Comparison of ENCODE assay signal across 10 mouse cellular contexts in the genomic region with DNA sequence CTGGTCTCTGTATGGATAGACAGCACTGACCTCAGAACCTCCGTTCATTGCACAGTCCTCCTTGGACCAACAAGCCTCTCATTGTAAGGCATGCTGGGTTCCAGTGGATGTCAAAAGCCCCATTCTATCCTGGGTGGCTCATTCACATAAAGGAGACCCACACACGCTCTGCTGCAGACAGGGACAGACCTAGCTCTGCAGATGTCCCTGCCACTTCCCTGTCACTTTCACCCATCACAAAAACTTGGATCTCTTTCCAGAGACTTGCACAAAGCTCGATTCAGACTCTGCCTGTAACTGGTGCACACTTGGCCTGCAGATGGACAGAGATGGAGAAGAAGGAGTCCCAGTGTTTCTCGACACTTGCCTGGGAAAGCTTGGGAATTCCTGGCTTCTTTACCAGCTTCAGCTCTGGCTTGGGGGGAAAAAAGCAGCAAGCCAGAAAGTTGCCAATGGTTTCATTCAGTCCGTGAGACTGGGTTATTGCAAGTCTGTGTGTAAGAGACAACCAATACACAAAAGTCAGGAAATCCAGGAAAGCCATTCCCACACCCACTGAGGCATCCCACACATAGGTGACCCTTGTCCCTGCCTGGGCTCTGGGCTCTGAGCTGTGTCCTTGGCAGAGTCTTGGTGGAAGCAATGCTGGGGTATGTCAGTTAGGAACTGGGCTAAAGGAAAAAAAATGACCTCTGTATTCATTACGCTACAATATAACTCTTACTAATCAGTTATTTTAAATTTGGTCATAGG.
A peak's percentile ranks its signal among the peaks of the same experiment; 100 is the strongest.
DNase-seq lines count a peak whose midpoint lies in the region; ATAC-seq lines count a peak whose summit lies in the region.
"Had no signal": no experiment of that assay in that cellular context is flagged by ENCODE, and none has a peak within 500 bp of the region (broad histone marks: within the 10 kb centered on the region; RNA-seq: fewer than 3 reads in every experiment).

No protein-coding gene starts in this region.

- no peak overlapping the region for H3K27ac ChIP-seq in midbrain, embryonic 15.5 days
- H3K27ac ChIP-seq in midbrain, embryonic 13.5 days = no peak overlapping the region
- no peak overlapping the region for H3K27ac ChIP-seq in intestine, embryonic 16.5 days (ENCODE audit: low read length)
- no peak overlapping the region for H3K27ac ChIP-seq in stomach, embryonic 16.5 days (ENCODE audit: low read length)

- DNase-seq in frontal cortex, postnatal 10 days (ENCODE audit: low spot score in 2 of 2) = peak; percentile 23 to 60
- DNase-seq in frontal cortex, postnatal 36 days (ENCODE audit: low spot score in 2 of 2) = no peak
- DNase-seq in yolk sac, embryonic 10.5 days (ENCODE audit: low spot score) = no peak
- DNase-seq: kidney, adult 2 months; lung, postnatal 14 days; right cerebral cortex, postnatal 25 days had no signal

- no peaks in the 10 kb centered on the region for H3K4me1 ChIP-seq in midbrain, embryonic 15.5 days
- no peaks in the 10 kb centered on the region for H3K4me1 ChIP-seq in midbrain, embryonic 13.5 days (replicated peaks)
- H3K4me1 ChIP-seq in intestine, embryonic 16.5 days (ENCODE audit: control insufficient read depth, insufficient read depth, low read length) = no peaks in the 10 kb centered on the region
- H3K4me1 ChIP-seq in stomach, embryonic 16.5 days (ENCODE audit: control insufficient read depth, insufficient read depth, low read length) = no peaks in the 10 kb centered on the region

- 80% methylated on average over 6 of the region's 6 CpGs for WGBS in midbrain, embryonic 15.5 days
- WGBS in midbrain, embryonic 13.5 days = 78% methylated on average over 6 of the region's 6 CpGs
- 77% methylated on average over 6 of the region's 6 CpGs for WGBS in intestine, embryonic 16.5 days
- WGBS in stomach, embryonic 16.5 days = 77% methylated on average over 6 of the region's 6 CpGs

- H3K36me3 ChIP-seq in midbrain, embryonic 15.5 days (replicated peaks) = no peaks in the 10 kb centered on the region
- no peaks in the 10 kb centered on the region for H3K36me3 ChIP-seq in midbrain, embryonic 13.5 days
- H3K36me3 ChIP-seq in intestine, embryonic 16.5 days (ENCODE audit: control insufficient read depth, insufficient read depth, low read length) = no peaks in the 10 kb centered on the region
- H3K36me3 ChIP-seq in stomach, embryonic 16.5 days (ENCODE audit: control insufficient read depth, insufficient read depth, low read length) = no peaks in the 10 kb centered on the region

- H3K9ac ChIP-seq in midbrain, embryonic 15.5 days = no peak overlapping the region
- no peak overlapping the region for H3K9ac ChIP-seq in midbrain, embryonic 13.5 days (replicated peaks)
- H3K9ac ChIP-seq in intestine, embryonic 16.5 days (ENCODE audit: low read depth, low read length) = no peak overlapping the region
- no peak overlapping the region for H3K9ac ChIP-seq in stomach, embryonic 16.5 days (ENCODE audit: low read length)

- peak; percentile 71 for ATAC-seq in midbrain, embryonic 15.5 days (replicated peaks)
- no peak for ATAC-seq in midbrain, embryonic 13.5 days
- ATAC-seq in intestine, embryonic 16.5 days = peak; percentile 44
- peak; percentile 59; the same call in 1 of the 2 replicates for ATAC-seq in stomach, embryonic 16.5 days (ENCODE audit: insufficient read depth, low FRiP score)

- H3K4me3 ChIP-seq in midbrain, embryonic 15.5 days = no peak overlapping the region
- no peak overlapping the region for H3K4me3 ChIP-seq in midbrain, embryonic 13.5 days (replicated peaks)
- H3K4me3 ChIP-seq in intestine, embryonic 16.5 days (ENCODE audit: low read length) = no peak overlapping the region
- no peak overlapping the region for H3K4me3 ChIP-seq in stomach, embryonic 16.5 days (replicated peaks; ENCODE audit: low read length)

- no peaks in the 10 kb centered on the region for H3K27me3 ChIP-seq in midbrain, embryonic 15.5 days (replicated peaks)
- no peaks in the 10 kb centered on the region for H3K27me3 ChIP-seq in midbrain, embryonic 13.5 days
- no peaks in the 10 kb centered on the region for H3K27me3 ChIP-seq in intestine, embryonic 16.5 days (replicated peaks; ENCODE audit: control insufficient read depth, insufficient read depth, low read length)
- H3K27me3 ChIP-seq in stomach, embryonic 16.5 days (ENCODE audit: control insufficient read depth, insufficient read depth, low read length) = no peaks in the 10 kb centered on the region

- no peaks in the 10 kb centered on the region for H3K9me3 ChIP-seq in midbrain, embryonic 15.5 days
- no peaks in the 10 kb centered on the region for H3K9me3 ChIP-seq in midbrain, embryonic 13.5 days
- no peaks in the 10 kb centered on the region for H3K9me3 ChIP-seq in intestine, embryonic 16.5 days (ENCODE audit: control insufficient read depth, low read length)
- no peaks in the 10 kb centered on the region for H3K9me3 ChIP-seq in stomach, embryonic 16.5 days (replicated peaks; ENCODE audit: control insufficient read depth, low read length)

- no peak overlapping the region for H3K4me2 ChIP-seq in midbrain, embryonic 15.5 days
- no peak overlapping the region for H3K4me2 ChIP-seq in midbrain, embryonic 13.5 days (replicated peaks)
- no peak overlapping the region for H3K4me2 ChIP-seq in intestine, embryonic 16.5 days (ENCODE audit: low read depth, low read length)
- no peak overlapping the region for H3K4me2 ChIP-seq in stomach, embryonic 16.5 days (ENCODE audit: low read depth, low read length)

Comparison
In these comparisons a context has a peak if more than half of its experiments do, and no peak if none do; other contexts are left out.
1. DNase-seq: peak in frontal cortex, postnatal 10 days (2 of 2); none in frontal cortex, postnatal 36 days (0 of 2) and yolk sac, embryonic 10.5 days (single experiment).